Mouse (Mus musculus): ENCODE results near the gene Gfap. TPM values are rescaled to one million over a fixed set of nuclear protein-coding genes. Genes with fewer than 3 reads are reported as not detected.

Gene Gfap
- total RNA-seq, 1 experiment from 2014 or later, result 0.55 TPM

- no peak for ATAC-seq (replicated peaks in 1 of 2; ENCODE audit: insufficient read depth in 1 of 2, low FRiP score in 2 of 2, low TSS enrichment in 1 of 2, low read depth in 1 of 2, poor library complexity in 2 of 2, severe bottlenecking in 2 of 2)
Measured at GRCm38 (mm10) chr11:102859933-102860332, 40.8 kb downstream of the Gfap start.

- no peak for ATAC-seq (replicated peaks in 1 of 2; ENCODE audit: insufficient read depth in 1 of 2, low FRiP score in 2 of 2, low TSS enrichment in 1 of 2, low read depth in 1 of 2, poor library complexity in 2 of 2, severe bottlenecking in 2 of 2)
Measured at GRCm38 (mm10) chr11:102858951-102859350, 41.8 kb downstream of the Gfap start.

- no peak for ATAC-seq (replicated peaks in 1 of 2; ENCODE audit: insufficient read depth in 1 of 2, low FRiP score in 2 of 2, low TSS enrichment in 1 of 2, low read depth in 1 of 2, poor library complexity in 2 of 2, severe bottlenecking in 2 of 2)
Measured at GRCm38 (mm10) chr11:102855941-102856340, 44.8 kb downstream of the Gfap start.

- no peak for ATAC-seq (replicated peaks in 1 of 2; ENCODE audit: insufficient read depth in 1 of 2, low FRiP score in 2 of 2, low TSS enrichment in 1 of 2, low read depth in 1 of 2, poor library complexity in 2 of 2, severe bottlenecking in 2 of 2)
Measured at GRCm38 (mm10) chr11:102853760-102854159, 47.0 kb downstream of the Gfap start.

- ATAC-seq (replicated peaks in 1 of 2; ENCODE audit: insufficient read depth in 1 of 2, low FRiP score in 2 of 2, low TSS enrichment in 1 of 2, low read depth in 1 of 2, poor library complexity in 2 of 2, severe bottlenecking in 2 of 2), result 0 out of 4 replicates have a peak, but pooled peaks have one; percentile 21 to 32
Measured at GRCm38 (mm10) chr11:102851883-102852282, 48.8 kb downstream of the Gfap start.

GRCm38 (mm10) chr11:102845926-102846325, 54.8 kb downstream of the Gfap start:
- no peak for ATAC-seq (replicated peaks in 1 of 2; ENCODE audit: insufficient read depth in 1 of 2, low FRiP score in 2 of 2, low TSS enrichment in 1 of 2, low read depth in 1 of 2, poor library complexity in 2 of 2, severe bottlenecking in 2 of 2)

- ATAC-seq (replicated peaks in 1 of 2; ENCODE audit: insufficient read depth in 1 of 2, low FRiP score in 2 of 2, low TSS enrichment in 1 of 2, low read depth in 1 of 2, poor library complexity in 2 of 2, severe bottlenecking in 2 of 2), result no peak
Measured at GRCm38 (mm10) chr11:102838616-102839150, 62.0 kb downstream of the Gfap start.

GRCm38 (mm10) chr11:102838126-102838525, 62.6 kb downstream of the Gfap start:
- ATAC-seq (replicated peaks in 1 of 2; ENCODE audit: insufficient read depth in 1 of 2, low FRiP score in 2 of 2, low TSS enrichment in 1 of 2, low read depth in 1 of 2, poor library complexity in 2 of 2, severe bottlenecking in 2 of 2), result no peak

GRCm38 (mm10) chr11:102837385-102837784, 63.3 kb downstream of the Gfap start:
- no peak for ATAC-seq (replicated peaks in 1 of 2; ENCODE audit: insufficient read depth in 1 of 2, low FRiP score in 2 of 2, low TSS enrichment in 1 of 2, low read depth in 1 of 2, poor library complexity in 2 of 2, severe bottlenecking in 2 of 2)

Other genes with a start within 250 kb of the Gfap start
- gene Meioc, start 237.2 kb downstream of the Gfap start, total RNA-seq (2017), result not detected in 2 replicates
- 46.5 and 51.1 TPM in 2 replicates for gene Ccdc43, start 203.1 kb downstream of the Gfap start, total RNA-seq (2017)
- gene Adam11, start 139.5 kb downstream of the Gfap start, total RNA-seq (2017), result 3.5 and 4.1 TPM in 2 replicates
- 0.31 TPM in 1 of 2 replicates, not detected in the other for gene Gjc1, start 81.2 kb downstream of the Gfap start, total RNA-seq (2017)
- gene Higd1b, start 65.1 kb downstream of the Gfap start, total RNA-seq (2017), result not detected in 2 replicates
- 116 and 122 TPM in 2 replicates for gene Eftud2, start 19.9 kb downstream of the Gfap start, total RNA-seq (2017)
- gene Ccdc103, start 19.7 kb downstream of the Gfap start, total RNA-seq (2017), result 1.5 TPM in 1 of 2 replicates, not detected in the other
- gene Fam187a, start 15.7 kb downstream of the Gfap start, total RNA-seq (2017), result not detected in 2 replicates
- gene Kif18b, start 24.2 kb upstream of the Gfap start, total RNA-seq (2017), result 18.7 and 19.4 TPM in 2 replicates
- gene C1ql1, start 45.8 kb upstream of the Gfap start, total RNA-seq (2017), result not detected in 2 replicates
- gene Nmt1, start 127.3 kb upstream of the Gfap start, total RNA-seq (2017), result 26.8 and 33.6 TPM in 2 replicates
- 18.0 and 21.1 TPM in 2 replicates for gene Dcakd, start 127.4 kb upstream of the Gfap start, total RNA-seq (2017)
- gene Plcd3, start 200.7 kb upstream of the Gfap start, total RNA-seq (2017), result 0.15 and 0.75 TPM in 2 replicates
- gene Acbd4, start 200.8 kb upstream of the Gfap start, total RNA-seq (2017), result 8.6 and 16.8 TPM in 2 replicates
- 34.1 and 55.9 TPM in 2 replicates for gene Hexim1, start 215.3 kb upstream of the Gfap start, total RNA-seq (2017)
- 1.1 and 2.4 TPM in 2 replicates for gene Hexim2, start 231.5 kb upstream of the Gfap start, total RNA-seq (2017)